Mouse (Mus musculus): ENCODE data around the gene Gm21738. TPM values are rescaled to one million over a fixed set of nuclear protein-coding genes. Genes with fewer than 3 reads are reported as not detected.
"Not testable (repeated sequence)": the region's sequence is repeated elsewhere in the genome, so short reads cannot be mapped to it uniquely, and the experiment has no call there.

Gene Gm21738
- not detected in 2 replicates for polyA plus RNA-seq (2015; fragmentation: Nextera tagmentation; extraction: Ambion mirVana)

DNA sequence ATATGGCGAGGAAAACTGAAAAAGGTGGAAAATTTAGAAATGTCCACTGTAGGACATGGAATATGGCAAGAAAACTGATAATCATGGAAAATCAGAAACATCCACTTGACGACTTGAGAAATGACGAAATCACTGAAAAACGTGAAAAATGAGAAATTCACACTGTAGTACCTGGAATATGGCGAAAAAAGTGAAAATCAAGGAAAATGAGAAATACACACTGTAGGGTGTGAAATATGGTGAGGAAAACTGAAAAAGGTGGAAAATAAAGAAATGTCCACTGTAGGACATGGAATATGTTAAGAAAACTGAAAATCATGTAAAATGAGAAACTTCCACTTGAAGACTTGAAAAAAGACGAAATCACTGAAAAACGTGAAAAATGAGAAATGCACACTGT, at the start of gene Gm21738:
Gene Gm21738, minus strand, starts transcription at position 101 of the 400 bp plus-strand sequence.
- not testable (repeated sequence) for H3K4me2 ChIP-seq (replicated peaks); H3K36me3 ChIP-seq; H3K9me3 ChIP-seq; H3K4me1 ChIP-seq (replicated peaks); H3K27ac ChIP-seq; ATAC-seq; H3K27me3 ChIP-seq (replicated peaks); H3K4me3 ChIP-seq (replicated peaks); H3K9ac ChIP-seq
- 75% methylated on average over 7 of the region's 7 CpGs for WGBS

DNA sequence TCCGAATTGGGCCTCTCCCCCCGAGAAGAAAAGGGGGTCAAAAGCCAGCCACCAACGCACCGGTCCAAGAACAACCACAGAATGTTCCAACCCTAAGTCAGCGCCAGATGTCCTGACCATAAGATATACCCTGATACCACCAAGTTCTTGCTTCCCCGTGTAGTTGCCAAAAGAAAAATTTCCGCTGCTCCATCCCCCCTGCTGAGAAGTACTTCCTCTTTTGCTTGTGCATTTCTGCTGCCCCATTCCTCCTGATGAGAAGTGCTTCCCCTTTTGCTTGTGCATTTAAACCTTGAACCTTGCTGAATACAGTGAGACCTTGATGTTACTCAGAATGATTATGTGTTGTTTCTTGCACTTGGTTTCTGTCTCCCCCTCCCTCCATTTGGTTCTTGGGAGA, 35.0 kb downstream of the Gm21738 start:
- H3K4me2 ChIP-seq (replicated peaks); H3K36me3 ChIP-seq; H3K4me1 ChIP-seq (replicated peaks); H3K9ac ChIP-seq; H3K27me3 ChIP-seq (replicated peaks); H3K4me3 ChIP-seq (replicated peaks); ATAC-seq; H3K9me3 ChIP-seq; H3K27ac ChIP-seq: not testable (repeated sequence)
- 81% methylated on average over 7 of the region's 7 CpGs for WGBS

Other genes starting within 250 kb of the Gm21738 start
- not detected in 2 replicates for gene Gm2244, start 131.0 kb upstream of the Gm21738 start, polyA plus RNA-seq (2015; fragmentation: Nextera tagmentation; extraction: Ambion mirVana)
- gene Gm2237, start 166.2 kb upstream of the Gm21738 start, polyA plus RNA-seq (2015; fragmentation: Nextera tagmentation; extraction: Ambion mirVana): 1.7 and 1.8 TPM in 2 replicates
- not detected in 2 replicates for gene Gm5458, start 183.7 kb upstream of the Gm21738 start, polyA plus RNA-seq (2015; fragmentation: Nextera tagmentation; extraction: Ambion mirVana)

All from intestine, embryonic 15.5 days (tissue).